Comparison of ENCODE assay signal across 18 mouse cellular contexts in genomic region chr8:15497566-15497965, GRCm38 (mm10).
A peak's percentile ranks its signal among the peaks of the same experiment; 100 is the strongest.
DNase-seq lines count a peak whose midpoint lies in the region; ATAC-seq and TF ChIP-seq lines count a peak whose summit lies in the region.
"Had no signal": no experiment of that assay in that cellular context is flagged by ENCODE, and none has a peak within 500 bp of the region (broad histone marks: within the 10 kb centered on the region; RNA-seq: fewer than 3 reads in every experiment).

No protein-coding gene starts in this region.

- TF ChIP-seq POLR2A in lung, adult 2 months (IDR thresholded peaks at IDR 0.05; ENCODE audit: borderline replicate concordance, extremely low read depth, low read depth, low read length) = no peak

- no peak overlapping the region for H3K9ac ChIP-seq in lung, embryonic 16.5 days (ENCODE audit: low read length)
- H3K9ac ChIP-seq in stomach, embryonic 15.5 days = no peak overlapping the region
- no peak overlapping the region for H3K9ac ChIP-seq in stomach, postnatal 0 days (ENCODE audit: low read length)
- no peak overlapping the region for H3K9ac ChIP-seq in stomach, embryonic 16.5 days (ENCODE audit: low read length)
- H3K9ac ChIP-seq: forebrain, embryonic 15.5 days; hindbrain, embryonic 13.5 days; intestine, embryonic 15.5 days; liver, embryonic 15.5 days had no signal

- DNase-seq in gastrocnemius, postnatal 25 days = peak; percentile 5
- no peak for DNase-seq in gastrocnemius, postnatal 10 days
- no peak for DNase-seq in lung, adult 2 months
- no peak for DNase-seq in stomach, postnatal 0 days (ENCODE audit: low spot score)
- DNase-seq: cerebellum, postnatal 36 days; gastrocnemius, adult 2 months; spleen, adult 18-20 months; thymus, postnatal 14 days had no signal

- WGBS in lung, embryonic 16.5 days = 55% methylated on average over 5 of the region's 5 CpGs
- WGBS in lung, adult 2 months = 61% methylated on average over 5 of the region's 5 CpGs
- 75% methylated on average over 5 of the region's 5 CpGs for WGBS in stomach, embryonic 15.5 days
- WGBS in stomach, postnatal 0 days = 66% methylated on average over 5 of the region's 5 CpGs
- 73% methylated on average over 5 of the region's 5 CpGs for WGBS in stomach, embryonic 16.5 days

- H3K27me3 ChIP-seq in lung, embryonic 16.5 days (ENCODE audit: control insufficient read depth, insufficient read depth, low read depth, low read length) = no peaks in the 10 kb centered on the region
- no peaks in the 10 kb centered on the region for H3K27me3 ChIP-seq in stomach, embryonic 15.5 days (replicated peaks)
- H3K27me3 ChIP-seq in stomach, postnatal 0 days (ENCODE audit: control insufficient read depth, insufficient read depth, low read length) = no peaks in the 10 kb centered on the region
- no peaks in the 10 kb centered on the region for H3K27me3 ChIP-seq in stomach, embryonic 16.5 days (ENCODE audit: control insufficient read depth, insufficient read depth, low read length)
- H3K27me3 ChIP-seq: forebrain, embryonic 15.5 days; hindbrain, embryonic 13.5 days; intestine, embryonic 15.5 days; liver, embryonic 15.5 days; megakaryocyte, embryonic 14.5 days had no signal

- no peaks in the 10 kb centered on the region for H3K9me3 ChIP-seq in lung, embryonic 16.5 days (ENCODE audit: control insufficient read depth, low read length)
- H3K9me3 ChIP-seq in stomach, embryonic 15.5 days = no peaks in the 10 kb centered on the region
- H3K9me3 ChIP-seq in stomach, postnatal 0 days (ENCODE audit: control insufficient read depth, low read length) = no peaks in the 10 kb centered on the region
- H3K9me3 ChIP-seq in stomach, embryonic 16.5 days (replicated peaks; ENCODE audit: control insufficient read depth, low read length) = no peaks in the 10 kb centered on the region
- H3K9me3 ChIP-seq: forebrain, embryonic 15.5 days; hindbrain, embryonic 13.5 days; intestine, embryonic 15.5 days; liver, embryonic 15.5 days had no signal

- H3K4me2 ChIP-seq in lung, embryonic 16.5 days (ENCODE audit: low read depth, low read length) = no peak overlapping the region
- H3K4me2 ChIP-seq in stomach, embryonic 15.5 days = no peak overlapping the region
- no peak overlapping the region for H3K4me2 ChIP-seq in stomach, postnatal 0 days (replicated peaks; ENCODE audit: low read depth)
- no peak overlapping the region for H3K4me2 ChIP-seq in stomach, embryonic 16.5 days (ENCODE audit: low read depth, low read length)
- H3K4me2 ChIP-seq: forebrain, embryonic 15.5 days; hindbrain, embryonic 13.5 days; intestine, embryonic 15.5 days; liver, embryonic 15.5 days had no signal

- H3K4me3 ChIP-seq in lung, embryonic 16.5 days (ENCODE audit: low read length) = no peak overlapping the region
- H3K4me3 ChIP-seq in lung, adult 2 months (replicated peaks; ENCODE audit: extremely low read depth, low read depth, low read length) = no peak overlapping the region
- H3K4me3 ChIP-seq in stomach, embryonic 15.5 days (replicated peaks) = no peak overlapping the region
- H3K4me3 ChIP-seq in stomach, postnatal 0 days (ENCODE audit: low read depth, low read length) = no peak overlapping the region
- H3K4me3 ChIP-seq in stomach, embryonic 16.5 days (replicated peaks; ENCODE audit: low read length) = no peak overlapping the region
- H3K4me3 ChIP-seq: forebrain, embryonic 15.5 days; gastrocnemius, adult 2 months; hindbrain, embryonic 13.5 days; intestine, embryonic 15.5 days; liver, embryonic 15.5 days; megakaryocyte, embryonic 14.5 days had no signal

- H3K36me3 ChIP-seq in lung, embryonic 16.5 days (ENCODE audit: control insufficient read depth, insufficient read depth, low read length) = no peaks in the 10 kb centered on the region
- no peaks in the 10 kb centered on the region for H3K36me3 ChIP-seq in stomach, embryonic 15.5 days
- no peaks in the 10 kb centered on the region for H3K36me3 ChIP-seq in stomach, postnatal 0 days (ENCODE audit: control insufficient read depth, insufficient read depth, low read length)
- H3K36me3 ChIP-seq in stomach, embryonic 16.5 days (ENCODE audit: control insufficient read depth, insufficient read depth, low read length) = no peaks in the 10 kb centered on the region
- H3K36me3 ChIP-seq: forebrain, embryonic 15.5 days; hindbrain, embryonic 13.5 days; intestine, embryonic 15.5 days; liver, embryonic 15.5 days had no signal

- ATAC-seq in lung, embryonic 16.5 days (ENCODE audit: low read depth) = peak; percentile 56
- ATAC-seq in stomach, embryonic 15.5 days (ENCODE audit: insufficient read depth, low FRiP score, low read depth) = peak; percentile 18; the same call in 1 of the 2 replicates
- no peak; the same call in 1 of the 2 replicates for ATAC-seq in stomach, postnatal 0 days (ENCODE audit: low FRiP score, low TSS enrichment)
- ATAC-seq in stomach, embryonic 16.5 days (ENCODE audit: insufficient read depth, low FRiP score) = peak; percentile 44; the same call in 1 of the 2 replicates
- ATAC-seq: forebrain, embryonic 15.5 days; intestine, embryonic 15.5 days; midbrain, embryonic 16.5 days; Patski had no signal

- H3K4me1 ChIP-seq in lung, embryonic 16.5 days (replicated peaks; ENCODE audit: control insufficient read depth, insufficient read depth, low read length) = no peaks in the 10 kb centered on the region
- H3K4me1 ChIP-seq in lung, adult 2 months (ENCODE audit: control insufficient read depth, insufficient read depth, low read length) = no peaks in the 10 kb centered on the region
- H3K4me1 ChIP-seq in stomach, embryonic 15.5 days = no peaks in the 10 kb centered on the region
- H3K4me1 ChIP-seq in stomach, postnatal 0 days (replicated peaks; ENCODE audit: control insufficient read depth, insufficient read depth) = no peaks in the 10 kb centered on the region
- no peaks in the 10 kb centered on the region for H3K4me1 ChIP-seq in stomach, embryonic 16.5 days (ENCODE audit: control insufficient read depth, insufficient read depth, low read length)
- H3K4me1 ChIP-seq: forebrain, embryonic 15.5 days; hindbrain, embryonic 13.5 days; intestine, embryonic 15.5 days; liver, embryonic 15.5 days; megakaryocyte, embryonic 14.5 days had no signal

- no peak for TF ChIP-seq EP300 in stomach, postnatal 0 days (optimal IDR thresholded peaks at IDR 0.05)

- TF ChIP-seq CTCF in lung, adult 2 months (IDR thresholded peaks at IDR 0.05; ENCODE audit: insufficient read depth, low read length) = no peak
- no peak for TF ChIP-seq CTCF in stomach, postnatal 0 days (IDR thresholded peaks at IDR 0.05; ENCODE audit: low read depth)

- no peak overlapping the region for H3K27ac ChIP-seq in lung, embryonic 16.5 days (ENCODE audit: low read length)
- no peak overlapping the region for H3K27ac ChIP-seq in stomach, embryonic 15.5 days
- H3K27ac ChIP-seq in stomach, postnatal 0 days (replicated peaks) = no peak overlapping the region
- no peak overlapping the region for H3K27ac ChIP-seq in stomach, embryonic 16.5 days (ENCODE audit: low read length)
- H3K27ac ChIP-seq: forebrain, embryonic 15.5 days; gastrocnemius, adult 2 months; hindbrain, embryonic 13.5 days; intestine, embryonic 15.5 days; liver, embryonic 15.5 days had no signal
